Mouse (Mus musculus) lung, embryonic 16.5 days (tissue): ENCODE data around the gene Poldip3. TPM values are rescaled to one million over a fixed set of nuclear protein-coding genes. Genes with fewer than 3 reads are reported as not detected.

Experiments used
- ATAC-seq: fragments of 200-750 bp; cut with Nextera tagmentation; 2 replicates; pipeline ENCODE4 v1.8.0; 2017; ENCODE audit warnings: low read depth, mild to moderate bottlenecking, moderate library complexity
- H3K27ac ChIP-seq: fragments of 300-500 bp; sonication (generic); 2 replicates; pipeline ENCODE4 v1.5.1; 2014; ENCODE audit warnings: mild to moderate bottlenecking, control low read depth, low read length
- H3K27me3 ChIP-seq: fragments of 300-500 bp; sonication (generic); 2 replicates; pipeline ENCODE4 v1.6.1; 2014; ENCODE audit warnings: low read depth, low read length, mixed read lengths; ENCODE audit not compliant: control insufficient read depth, insufficient read depth
- H3K36me3 ChIP-seq: fragments of 300-500 bp; sonication (generic); 2 replicates; pipeline ENCODE4 v1.6.1; 2014; ENCODE audit warnings: low read length; ENCODE audit not compliant: control insufficient read depth, insufficient read depth
- H3K4me1 ChIP-seq: fragments of 300-500 bp; sonication (generic); replicated peaks from 2 replicates; pipeline ENCODE4 v1.6.1; 2014; ENCODE audit warnings: low read length, mixed read lengths; ENCODE audit not compliant: control insufficient read depth, insufficient read depth
- H3K4me2 ChIP-seq: fragments of 300-500 bp; sonication (generic); 2 replicates; pipeline ENCODE4 v1.6.1; 2014; ENCODE audit warnings: low read depth, low read length, control low read depth
- H3K4me3 ChIP-seq: fragments of 300-500 bp; sonication (generic); 2 replicates; pipeline ENCODE4 v1.5.1; 2014; ENCODE audit warnings: mild to moderate bottlenecking, low read length, control low read depth
- H3K9ac ChIP-seq: fragments of 300-500 bp; sonication (generic); 2 replicates; pipeline ENCODE4 v1.6.1; 2014; ENCODE audit warnings: low read length, control low read depth
- H3K9me3 ChIP-seq: fragments of 300-500 bp; sonication (generic); 2 replicates; pipeline ENCODE4 v1.6.1; 2016; ENCODE audit warnings: low read length; ENCODE audit not compliant: control insufficient read depth
- WGBS: fragments of 180-500 bp; shearing (Covaris S2); extraction: QIAGEN DNeasy Blood & Tissue Kit; methylation state at CpG from one replicate; pipeline ENCODE4 v1.1.7; 2014; 5-methylcytosine and 5-hydroxymethylcytosine counted together
- polyA plus RNA-seq: library from polyadenylated mRNA; unstranded; fragments of >200 nt; fragmentation: Nextera tagmentation; extraction: Ambion mirVana; gene quantifications from 2 replicates; pipeline ENCODE4 v1.2.1, GENCODE M21; 2015

Poldip3 gene
- polyA plus RNA-seq, 1 experiment from 2014 or later, result 137 TPM

DNA sequence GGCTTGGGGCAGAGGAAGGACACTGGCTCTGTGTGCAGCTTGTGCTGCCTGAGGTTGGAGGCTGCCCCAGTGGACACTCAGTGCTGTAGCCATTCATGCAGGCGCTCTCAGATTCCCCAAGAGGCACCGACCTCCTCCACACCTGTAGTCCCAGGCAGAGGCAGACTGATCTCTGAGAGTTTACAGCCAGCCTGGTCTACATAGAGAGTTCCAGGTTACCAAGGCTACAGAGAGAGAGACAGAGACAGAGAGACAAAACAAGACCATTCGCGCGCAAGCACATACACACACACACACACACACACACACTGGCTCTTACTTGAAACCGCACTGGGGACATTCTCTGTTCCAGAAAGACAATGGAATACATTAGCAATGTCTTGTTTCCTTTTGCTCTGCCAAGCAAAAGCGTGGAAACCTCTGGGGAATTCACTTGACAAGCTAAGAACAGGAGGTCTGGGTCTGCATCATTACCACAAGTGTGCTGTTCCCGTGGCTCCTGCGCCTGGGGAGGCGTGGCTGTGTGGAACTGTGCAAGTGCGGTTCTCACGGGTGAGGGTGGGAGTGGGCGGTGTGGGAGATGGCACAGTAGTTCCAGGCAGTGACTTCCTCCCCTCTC, 65.1 kb downstream of the Poldip3 start:
- Histone ChIP-seq H3K9me3 (no peaks in the 10 kb centered on the region), H3K27ac (no peak overlapping the region), H3K9ac (no peak overlapping the region), H3K4me3 (no peak overlapping the region), H3K36me3 (no peaks in the 10 kb centered on the region), H3K27me3 (no peaks in the 10 kb centered on the region; the same call in 1 of the 2 replicates), H3K4me1 (no peaks in the 10 kb centered on the region), H3K4me2 (no peak overlapping the region)
- ATAC-seq, result no peak
- WGBS, result 65% methylated on average over 13 of the region's 13 CpGs

DNA sequence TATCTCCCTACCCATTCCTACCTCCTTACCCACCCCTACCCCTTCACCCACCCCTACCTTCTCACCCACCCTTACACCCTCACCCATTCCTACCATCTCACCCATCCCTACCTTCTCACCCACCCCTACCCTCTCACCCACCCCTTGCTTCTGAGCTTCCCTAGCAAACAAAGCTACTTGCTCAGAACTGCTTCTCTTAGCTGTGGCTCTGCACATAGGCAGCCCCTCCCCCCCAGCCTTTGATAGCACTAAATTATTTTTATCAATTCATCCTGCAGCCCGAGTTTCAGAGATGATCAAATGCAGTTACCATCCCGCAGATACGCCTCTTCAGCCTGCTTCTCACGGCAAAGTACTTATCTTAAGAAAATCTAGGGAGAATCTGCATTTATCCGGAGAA, 65.7 kb downstream of the Poldip3 start:
- Histone ChIP-seq H3K4me2 (no peak overlapping the region), H3K36me3 (no peaks in the 10 kb centered on the region), H3K9me3 (no peaks in the 10 kb centered on the region), H3K27me3 (no peaks in the 10 kb centered on the region; the same call in 1 of the 2 replicates), H3K4me1 (no peaks in the 10 kb centered on the region), H3K9ac (no peak overlapping the region), H3K27ac (no peak overlapping the region), H3K4me3 (no peak overlapping the region)
- WGBS, result 55% methylated on average over 5 of the region's 5 CpGs
- no peak for ATAC-seq

Other genes with a start within 250 kb of the Poldip3 start
- gene Tcf20, start 161.5 kb downstream of the Poldip3 start, polyA plus RNA-seq, result 7.2 and 7.3 TPM in 2 replicates
- 4.3 and 4.7 TPM in 2 replicates for gene Nfam1, start 116.1 kb downstream of the Poldip3 start, polyA plus RNA-seq
- 69.4 and 70.8 TPM in 2 replicates for gene Serhl, start 59.9 kb downstream of the Poldip3 start, polyA plus RNA-seq
- 62.9 and 66.2 TPM in 2 replicates for gene Rrp7a, start 26.6 kb downstream of the Poldip3 start, polyA plus RNA-seq
- gene Cyb5r3, start 23.2 kb upstream of the Poldip3 start, polyA plus RNA-seq, result 184 and 192 TPM in 2 replicates
- gene A4galt, start 102.4 kb upstream of the Poldip3 start, polyA plus RNA-seq, result 2.3 and 3.0 TPM in 2 replicates
- 43.8 and 45.8 TPM in 2 replicates for gene Arfgap3, start 200.9 kb upstream of the Poldip3 start, polyA plus RNA-seq